Mouse (Mus musculus) CH12.LX (cell line): ENCODE results near the gene Epop. TPM values are rescaled to one million over a fixed set of nuclear protein-coding genes. Genes with fewer than 3 reads are reported as not detected.

ENCODE experiments used
- DNase-seq: peaks from one replicate; pipeline ENCODE4 v3.0.0-alpha.2; 2013; ENCODE audit errors: extremely low read depth
- H3K27ac ChIP-seq: 2 replicates; pipeline ENCODE4 v1.5.1; 2012; ENCODE audit warnings: low read depth, mild to moderate bottlenecking, control low read depth, moderate library complexity; ENCODE audit not compliant: insufficient read depth
- H3K27me3 ChIP-seq: replicated peaks from 2 replicates; pipeline ENCODE3; 2012; ENCODE audit warnings: inconsistent platforms
- H3K36me3 ChIP-seq, 2 experiments: replicated peaks in 1 of 2; 2 replicates each; pipeline versions ENCODE3 to v1.6.1; 2012; ENCODE audit warnings: inconsistent platforms in 1 of 2, low read length in 1 of 2, mild to moderate bottlenecking in 1 of 2, mixed read lengths in 1 of 2, moderate library complexity in 1 of 2; ENCODE audit not compliant: control insufficient read depth in 1 of 2, insufficient read depth in 1 of 2
- H3K4me1 ChIP-seq, 2 experiments: 2 replicates each; pipeline ENCODE4 v1.6.1; 2012; ENCODE audit warnings: inconsistent platforms in 1 of 2, moderate library complexity in 1 of 2; ENCODE audit not compliant: insufficient read depth in 2 of 2, control insufficient read depth in 1 of 2
- H3K4me2 ChIP-seq: 2 replicates; pipeline ENCODE4 v1.6.1; 2012; ENCODE audit warnings: low read depth, mild to moderate bottlenecking, control low read depth; ENCODE audit not compliant: poor library complexity, insufficient read depth, severe bottlenecking
- H3K4me3 ChIP-seq, 3 experiments: fragments of 150-350 bp in 1 of 3; sonication (generic) in 1 of 3; replicated peaks in 1 of 3; 2 replicates each; pipeline versions ENCODE3 to v1.5.1; 2011 to 2012; ENCODE audit warnings: low read depth in 2 of 3, low read length in 2 of 3, mild to moderate bottlenecking in 2 of 3, moderate library complexity in 2 of 3, control low read depth in 1 of 3, improper control_type of control experiment in 1 of 3, inconsistent platforms in 1 of 3, mixed read lengths in 1 of 3; ENCODE audit not compliant: poor library complexity in 1 of 3
- H3K79me2 ChIP-seq: replicated peaks from 2 replicates; pipeline ENCODE4 v1.6.1; 2012; ENCODE audit warnings: mild to moderate bottlenecking, moderate library complexity; ENCODE audit not compliant: control insufficient read depth, poor library complexity, insufficient read depth, severe bottlenecking; ENCODE audit errors: extremely low read depth
- H3K9ac ChIP-seq: 2 replicates; pipeline ENCODE4 v1.6.1; 2012; ENCODE audit warnings: low read depth, mild to moderate bottlenecking, control low read depth, moderate library complexity; ENCODE audit not compliant: insufficient read depth
- H3K9me3 ChIP-seq: replicated peaks from 2 replicates; pipeline ENCODE3; 2012; ENCODE audit warnings: low read length, inconsistent platforms, mixed read lengths
- BHLHE40 ChIP-seq: IDR thresholded peaks from 2 replicates; pipeline ENCODE4 v1.6.1; 2011; ENCODE audit warnings: mild to moderate bottlenecking, low read depth, low read length, improper control_type of control experiment
- HCFC1 ChIP-seq: IDR thresholded peaks from 2 replicates; pipeline ENCODE4 v1.6.1; 2012; ENCODE audit warnings: low read depth, mild to moderate bottlenecking, inconsistent platforms, low read length, improper control_type of control experiment
- JUN ChIP-seq: IDR thresholded peaks from 2 replicates; pipeline ENCODE4 v1.6.1; 2011; ENCODE audit warnings: low read depth, mild to moderate bottlenecking, low read length, improper control_type of control experiment, moderate library complexity; ENCODE audit not compliant: insufficient read depth
- JUND ChIP-seq: conservative IDR thresholded peaks from 2 replicates; pipeline ENCODE4 v1.6.1; 2011; ENCODE audit warnings: low read depth, low read length, improper control_type of control experiment
- KAT2A ChIP-seq: IDR thresholded peaks from 2 replicates; pipeline ENCODE4 v1.6.1; 2012; ENCODE audit warnings: low read length, improper control_type of control experiment, inconsistent platforms; ENCODE audit not compliant: insufficient replicate concordance
- MAFK ChIP-seq: IDR thresholded peaks from 2 replicates; pipeline ENCODE4 v1.6.1; 2011; ENCODE audit warnings: low read length, improper control_type of control experiment; ENCODE audit not compliant: insufficient replicate concordance
- MAX ChIP-seq: IDR thresholded peaks from 2 replicates; pipeline ENCODE4 v1.6.1; 2011; ENCODE audit warnings: low read length, improper control_type of control experiment
- MAZ ChIP-seq: IDR thresholded peaks from 2 replicates; pipeline ENCODE4 v1.6.1; 2012; ENCODE audit warnings: low read depth, mild to moderate bottlenecking, inconsistent platforms, low read length, improper control_type of control experiment, moderate library complexity
- MYC ChIP-seq: IDR thresholded peaks from 2 replicates; pipeline ENCODE4 v1.6.1; 2011; ENCODE audit warnings: low read depth, mild to moderate bottlenecking, improper control_type of control experiment, low read length
- POLR2AphosphoS2 ChIP-seq: IDR thresholded peaks from 2 replicates; pipeline ENCODE4 v1.6.1; 2011; ENCODE audit warnings: low read depth, low read length, improper control_type of control experiment
- SIN3A ChIP-seq: IDR thresholded peaks from 2 replicates; pipeline ENCODE4 v1.6.1; 2012; ENCODE audit warnings: low read length, improper control_type of control experiment, inconsistent platforms
- TBP ChIP-seq: conservative IDR thresholded peaks from 2 replicates; pipeline ENCODE4 v1.6.1; 2011; ENCODE audit warnings: low read depth, low read length, improper control_type of control experiment
- UBTF ChIP-seq: IDR thresholded peaks from 2 replicates; pipeline ENCODE4 v1.6.1; 2012; ENCODE audit warnings: low read depth, mild to moderate bottlenecking, inconsistent platforms, low read length, improper control_type of control experiment, moderate library complexity
- USF2 ChIP-seq: conservative IDR thresholded peaks from 2 replicates; pipeline ENCODE4 v1.6.1; 2011; ENCODE audit warnings: low read depth, low read length, improper control_type of control experiment
- ZC3H11A ChIP-seq: IDR thresholded peaks from 2 replicates; pipeline ENCODE4 v1.6.1; 2012; ENCODE audit warnings: low read depth, mild to moderate bottlenecking, inconsistent platforms, low read length, improper control_type of control experiment
- ZKSCAN1 ChIP-seq: IDR thresholded peaks from 2 replicates; pipeline ENCODE4 v1.6.1; 2012; ENCODE audit warnings: low read depth, inconsistent platforms, low read length, improper control_type of control experiment, borderline replicate concordance
- dilution Hi-C: fragments of 300-500 bp; cut with MboI; formaldehyde crosslinking; loops from 2 replicates; pipeline ENCODE4 v1.14.3; 2020; ENCODE audit warnings: low sequenced_read_pairs; ENCODE audit not compliant: extremely low pct_unique_long_range_greater_than_20kb, extremely low pct_ligation_motif_present
- in situ Hi-C: fragments of 300-500 bp; cut with MboI; formaldehyde crosslinking; loops from 3 replicates; pipeline ENCODE4 v1.14.3; 2019; ENCODE audit warnings: low sequenced_read_pairs, low pct_ligation_motif_present, low pct_unique_long_range_greater_than_20kb, mixed read lengths
- polyA plus RNA-seq: library from polyadenylated mRNA; unstranded; fragments of >175 nt; gene quantifications from 2 replicates; pipeline ENCODE4 v1.2.1, GENCODE M21; 2012; ENCODE audit warnings: low read depth; ENCODE audit not compliant: insufficient read length
- total RNA-seq, 2 experiments: library from RNA; depleted of rRNA; stranded (reverse); fragments of 300-350 nt in 1 of 2; fragments of >200 nt in 1 of 2; gene quantifications; 2 replicates each; pipeline ENCODE4 v1.2.3; 2012 to 2014

Epop gene
- total and polyA plus RNA-seq, 3 experiments: 2.1 to 8.4 (median 4.2) TPM

DNA sequence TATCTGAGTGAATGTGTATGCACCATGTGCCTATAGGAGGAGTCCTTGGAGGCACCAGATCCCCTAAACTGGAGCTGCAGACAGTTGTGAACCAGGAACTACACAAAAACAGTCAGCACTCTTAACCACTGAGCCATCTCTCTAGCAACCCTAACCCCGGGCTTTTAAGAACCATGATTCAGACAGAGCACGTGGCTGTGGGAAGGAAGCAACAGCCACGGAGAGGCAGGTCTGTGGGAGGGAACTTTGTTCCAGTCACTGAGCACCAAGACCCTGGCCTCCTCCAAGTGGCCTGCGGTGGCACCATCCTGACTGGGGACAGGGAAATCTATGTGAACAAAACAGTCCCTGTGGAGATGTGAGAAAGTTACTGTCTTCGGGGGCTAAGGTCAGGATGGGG, 37.6 kb downstream of the Epop start:
- TF ChIP-seq MAX (peak; percentile 90), UBTF (0 out of 2 replicates have a peak, but pooled peaks have one; percentile 29), MYC (peak; percentile 67), BHLHE40 (peak; percentile 50; the same call in 1 of the 2 replicates), TBP (0 out of 2 replicates have a peak, but pooled peaks have one; percentile 35), USF2 (no peak)
- Histone ChIP-seq H3K4me3 (no peak overlapping the region), H3K9me3 (no peaks in the 10 kb centered on the region), H3K27me3 (peaks cover 24% of the 10 kb centered on the region), H3K36me3 (no peaks in the 10 kb centered on the region), H3K27ac (no peak overlapping the region), H3K4me1 (peaks cover 3 to 26% of the 10 kb centered on the region in 2 experiments; a peak in 3 of 4 replicates), H3K79me2 (no peaks in the 10 kb centered on the region), H3K9ac (no peak overlapping the region), H3K4me2 (no peak overlapping the region)
- in situ Hi-C loops (no loop called here), dilution Hi-C loops (no loop called here)
- DNase-seq: peak; percentile 59

DNA sequence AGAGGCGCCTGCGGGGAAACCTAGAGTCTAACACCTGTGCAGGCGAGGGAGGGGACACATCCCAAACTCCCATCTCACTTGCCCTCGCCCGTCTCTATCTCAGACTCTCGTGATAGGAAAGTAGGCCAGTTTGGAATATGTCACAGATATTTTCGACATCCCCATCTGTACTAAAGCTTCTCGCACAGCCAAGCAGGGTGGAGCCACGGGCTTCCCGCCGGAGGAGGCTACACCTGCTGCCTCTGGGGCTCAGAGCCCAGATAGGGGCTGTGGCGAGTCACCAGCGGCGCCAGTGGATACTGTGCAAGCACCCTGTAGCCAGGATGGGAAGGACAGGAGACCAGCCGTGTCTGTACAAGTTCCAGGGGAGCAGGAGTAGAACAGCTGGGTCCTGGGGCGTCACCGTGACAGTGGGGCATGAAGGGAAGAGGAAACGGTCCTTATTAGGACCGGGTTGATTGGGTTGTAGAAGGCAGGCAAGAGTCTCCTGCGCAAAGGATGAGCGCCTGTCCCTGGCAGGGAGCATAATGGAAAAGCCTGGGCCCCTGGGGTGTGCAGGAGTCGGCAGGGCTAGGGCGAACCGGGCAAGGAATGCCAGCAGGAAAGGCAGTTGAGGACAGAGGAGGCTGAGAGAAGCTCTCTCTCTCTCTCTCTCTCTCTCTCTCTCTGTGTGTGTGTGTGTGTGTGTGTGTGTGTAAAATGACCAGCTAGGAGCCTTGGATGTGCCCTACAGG, 39.1 kb downstream of the Epop start:
- in situ Hi-C loops (no loop called here), dilution Hi-C loops (no loop called here)
- Histone ChIP-seq H3K27ac (no peak overlapping the region), H3K27me3 (peaks cover 21% of the 10 kb centered on the region), H3K4me1 (peaks cover 3 to 26% of the 10 kb centered on the region in 2 experiments; a peak in 3 of 4 replicates), H3K4me2 (no peak overlapping the region), H3K9ac (no peak overlapping the region), H3K36me3 (no peaks in the 10 kb centered on the region), H3K9me3 (no peaks in the 10 kb centered on the region), H3K4me3 (no peak overlapping the region), H3K79me2 (no peaks in the 10 kb centered on the region)
- TF ChIP-seq HCFC1 (no peak), MAZ (no peak), ZC3H11A (no peak), SIN3A (no peak), JUND (no peak), ZKSCAN1 (no peak), MYC (no peak), KAT2A (no peak), JUN (no peak), MAX (no peak), MAFK (no peak), BHLHE40 (no peak), POLR2AphosphoS2 (no peak)
- no peak for DNase-seq
